Mouse (Mus musculus): ENCODE data around the gene Ube2e3. TPM values are rescaled to one million over a fixed set of nuclear protein-coding genes. Genes with fewer than 3 reads are reported as not detected.

Ube2e3 gene
- total RNA-seq (2017) = 85.5 and 94.6 TPM in 2 replicates

GRCm38 (mm10) chr2:78867726-78868510 is at the start of gene Ube2e3:
TSS of gene Ube2e3 (plus strand) at chr2:78868124.
- ATAC-seq (replicated peaks in 1 of 2; ENCODE audit: insufficient read depth in 1 of 2, low FRiP score in 2 of 2, low TSS enrichment in 1 of 2, low read depth in 1 of 2, poor library complexity in 2 of 2, severe bottlenecking in 2 of 2) = 0 out of 4 replicates have a peak, but pooled peaks of 1 of the 2 experiments have one; percentile 4

GRCm38 (mm10) chr2:78829887-78830286 is 38.0 kb upstream of the Ube2e3 start:
- no peak for ATAC-seq (replicated peaks in 1 of 2; ENCODE audit: insufficient read depth in 1 of 2, low FRiP score in 2 of 2, low TSS enrichment in 1 of 2, low read depth in 1 of 2, poor library complexity in 2 of 2, severe bottlenecking in 2 of 2)

- peak; percentile 98 to 99 for ATAC-seq (replicated peaks in 1 of 2; ENCODE audit: insufficient read depth in 1 of 2, low FRiP score in 2 of 2, low TSS enrichment in 1 of 2, low read depth in 1 of 2, poor library complexity in 2 of 2, severe bottlenecking in 2 of 2)
These were observed 26.3 kb upstream of the Ube2e3 start for GRCm38 (mm10) chr2:78841494-78842224.

DNA sequence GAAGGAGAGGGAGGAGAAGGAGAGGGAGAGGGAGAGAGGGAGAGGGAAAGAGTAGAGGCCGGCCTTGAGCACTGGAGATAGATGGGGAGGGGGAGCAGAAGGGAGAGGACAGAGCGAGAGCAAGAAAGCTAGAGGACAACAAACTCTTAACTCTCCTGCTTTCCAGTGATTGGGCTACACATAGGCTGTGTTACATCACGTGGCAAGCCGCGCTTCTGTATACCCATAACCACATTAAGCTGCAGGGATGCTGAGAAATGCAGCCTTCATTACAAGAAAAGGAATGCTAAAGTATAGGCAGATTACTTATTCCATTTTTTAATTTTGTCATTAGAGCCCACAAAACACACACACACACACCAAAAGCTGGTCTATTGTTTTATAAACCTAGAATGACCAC is 23.6 kb upstream of the Ube2e3 start:
- ATAC-seq (replicated peaks in 1 of 2; ENCODE audit: insufficient read depth in 1 of 2, low FRiP score in 2 of 2, low TSS enrichment in 1 of 2, low read depth in 1 of 2, poor library complexity in 2 of 2, severe bottlenecking in 2 of 2) = no peak

DNA sequence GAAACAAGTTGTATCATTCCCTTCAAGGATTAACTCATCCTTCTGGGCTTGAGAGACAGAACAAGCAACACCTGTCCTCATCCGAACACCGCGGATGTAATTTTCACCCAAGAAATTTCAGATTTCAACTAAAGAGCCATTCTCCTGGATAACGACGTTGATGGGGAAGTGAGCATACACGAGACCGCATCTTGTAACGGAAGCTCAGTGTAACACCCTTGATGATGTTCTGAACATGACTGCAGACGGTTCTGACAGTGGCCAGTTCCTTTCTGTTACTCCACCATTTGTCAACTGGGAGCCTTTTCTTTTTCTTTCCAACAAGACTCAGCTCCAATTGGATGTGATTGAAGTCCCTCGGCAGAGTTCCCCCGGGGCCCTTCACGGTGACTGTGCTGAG is 22.6 kb upstream of the Ube2e3 start:
- ATAC-seq (replicated peaks in 1 of 2; ENCODE audit: insufficient read depth in 1 of 2, low FRiP score in 2 of 2, low TSS enrichment in 1 of 2, low read depth in 1 of 2, poor library complexity in 2 of 2, severe bottlenecking in 2 of 2) = no peak

- no peak for ATAC-seq (replicated peaks in 1 of 2; ENCODE audit: insufficient read depth in 1 of 2, low FRiP score in 2 of 2, low TSS enrichment in 1 of 2, low read depth in 1 of 2, poor library complexity in 2 of 2, severe bottlenecking in 2 of 2)
These were observed 22.2 kb upstream of the Ube2e3 start for GRCm38 (mm10) chr2:78845717-78846116.

- ATAC-seq (replicated peaks in 1 of 2; ENCODE audit: insufficient read depth in 1 of 2, low FRiP score in 2 of 2, low TSS enrichment in 1 of 2, low read depth in 1 of 2, poor library complexity in 2 of 2, severe bottlenecking in 2 of 2) = no peak
These were observed 13.6 kb upstream of the Ube2e3 start for GRCm38 (mm10) chr2:78854315-78854714.

DNA sequence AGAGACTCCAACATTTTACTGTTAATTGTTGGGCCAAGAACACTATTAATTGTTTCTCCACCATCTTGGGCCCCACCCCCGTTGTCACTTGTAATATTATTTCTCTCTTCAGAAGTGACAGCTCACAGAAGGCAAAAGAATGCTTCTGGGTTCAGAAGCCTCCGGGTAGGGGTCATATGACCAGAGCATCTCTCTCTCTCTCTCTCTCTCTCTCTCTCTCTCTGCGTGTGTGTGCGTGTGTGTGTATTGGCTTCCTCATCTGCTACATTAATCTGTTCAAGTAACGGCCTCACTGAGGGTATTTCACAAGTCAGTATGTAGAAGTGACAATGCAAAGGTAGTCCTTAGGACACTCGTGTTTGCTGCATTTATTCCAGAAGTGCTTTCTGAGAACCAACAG is 9.3 kb upstream of the Ube2e3 start:
- no peak for ATAC-seq (replicated peaks in 1 of 2; ENCODE audit: insufficient read depth in 1 of 2, low FRiP score in 2 of 2, low TSS enrichment in 1 of 2, low read depth in 1 of 2, poor library complexity in 2 of 2, severe bottlenecking in 2 of 2)

GRCm38 (mm10) chr2:78859266-78860087 is 8.4 kb upstream of the Ube2e3 start:
- no peak; a peak in 1 of 4 replicates for ATAC-seq (replicated peaks in 1 of 2; ENCODE audit: insufficient read depth in 1 of 2, low FRiP score in 2 of 2, low TSS enrichment in 1 of 2, low read depth in 1 of 2, poor library complexity in 2 of 2, severe bottlenecking in 2 of 2)

- peak; percentile 89 to 91 for ATAC-seq (replicated peaks in 1 of 2; ENCODE audit: insufficient read depth in 1 of 2, low FRiP score in 2 of 2, low TSS enrichment in 1 of 2, low read depth in 1 of 2, poor library complexity in 2 of 2, severe bottlenecking in 2 of 2)
These were observed 7.9 kb upstream of the Ube2e3 start for GRCm38 (mm10) chr2:78860088-78860372.

DNA sequence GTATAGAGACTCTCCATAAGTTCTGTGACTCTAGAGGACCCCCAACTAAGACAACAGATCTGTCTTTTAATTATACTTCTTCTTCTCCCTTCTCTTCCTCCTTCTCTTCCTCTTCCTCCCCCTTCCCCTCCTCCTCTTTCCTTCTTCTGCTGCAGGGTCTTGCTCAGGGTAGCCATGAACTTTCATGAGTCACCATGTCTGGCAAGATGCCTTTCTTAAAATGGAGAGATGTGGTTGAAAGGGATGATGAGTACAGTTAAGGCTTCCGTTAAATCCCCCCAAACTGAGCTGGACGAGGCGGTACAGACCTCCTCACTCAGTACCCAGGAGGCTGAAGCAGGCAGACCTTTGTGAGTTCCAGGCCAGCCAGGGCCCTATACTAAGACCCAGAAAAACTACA is 3.8 kb upstream of the Ube2e3 start:
- ATAC-seq (replicated peaks in 1 of 2; ENCODE audit: insufficient read depth in 1 of 2, low FRiP score in 2 of 2, low TSS enrichment in 1 of 2, low read depth in 1 of 2, poor library complexity in 2 of 2, severe bottlenecking in 2 of 2) = no peak

- no peak for ATAC-seq (replicated peaks in 1 of 2; ENCODE audit: insufficient read depth in 1 of 2, low FRiP score in 2 of 2, low TSS enrichment in 1 of 2, low read depth in 1 of 2, poor library complexity in 2 of 2, severe bottlenecking in 2 of 2)
These were observed 3.1 kb upstream of the Ube2e3 start for GRCm38 (mm10) chr2:78864866-78865265.

DNA sequence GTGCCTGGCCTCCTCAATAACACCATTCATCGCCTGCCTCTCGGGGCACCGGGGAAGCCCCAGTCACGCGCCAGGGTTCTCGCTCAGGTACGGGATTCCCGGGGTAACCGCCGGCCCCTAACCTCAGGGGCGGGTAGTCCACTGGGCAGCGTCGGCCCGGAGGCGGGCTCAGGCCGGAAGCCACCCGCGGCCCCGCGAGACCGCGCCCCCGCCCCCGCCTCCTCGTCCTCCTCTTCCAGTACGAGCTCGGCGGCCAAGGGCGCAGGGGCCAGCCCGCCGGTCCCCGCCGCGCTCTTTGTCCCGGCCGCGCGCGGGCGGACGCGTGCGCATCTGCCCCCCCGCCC is 559 bp downstream of the Ube2e3 start:
- ATAC-seq (replicated peaks in 1 of 2; ENCODE audit: insufficient read depth in 1 of 2, low FRiP score in 2 of 2, low TSS enrichment in 1 of 2, low read depth in 1 of 2, poor library complexity in 2 of 2, severe bottlenecking in 2 of 2) = peak; percentile 73 to 82

DNA sequence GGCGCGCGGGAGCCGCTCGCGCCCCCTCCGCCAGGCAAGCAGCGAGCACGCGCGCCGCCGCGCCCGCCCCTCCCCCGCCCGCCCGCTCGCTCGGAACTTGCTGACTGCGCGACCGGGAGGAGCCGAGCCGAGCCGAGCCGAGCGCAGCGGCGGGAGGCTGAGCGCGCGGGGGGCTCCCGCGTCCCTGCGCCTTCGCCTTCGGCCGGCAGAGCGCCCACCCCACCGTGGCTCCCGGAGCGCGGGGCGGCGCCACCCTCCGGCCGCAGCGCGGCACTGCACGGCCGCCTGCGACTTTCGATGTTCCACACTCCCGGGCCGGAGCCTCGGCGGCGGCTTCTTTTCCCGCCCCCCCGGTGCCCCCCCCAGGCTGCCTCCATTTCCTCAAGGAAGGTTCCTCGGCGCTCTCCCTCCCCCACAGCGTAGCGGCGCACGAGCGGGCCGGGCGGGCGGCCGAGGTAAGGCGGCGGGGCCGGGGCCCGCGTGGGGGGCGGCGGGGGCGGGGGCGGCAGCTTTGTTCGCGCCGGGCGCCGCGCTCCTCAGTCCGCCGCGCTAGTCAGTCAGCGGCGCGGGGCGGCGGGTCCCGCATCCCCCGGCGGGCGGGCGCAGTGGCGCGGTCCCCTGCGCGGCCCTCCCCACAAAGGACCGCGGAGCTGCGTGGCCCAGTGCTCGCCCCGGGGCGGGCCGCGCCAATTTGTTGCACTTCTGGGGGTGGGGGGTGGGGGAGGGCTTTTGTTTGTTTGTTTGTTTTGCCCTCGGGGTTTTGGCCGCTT is 1.2 kb downstream of the Ube2e3 start:
- peak; percentile 35 to 49 for ATAC-seq (replicated peaks in 1 of 2; ENCODE audit: insufficient read depth in 1 of 2, low FRiP score in 2 of 2, low TSS enrichment in 1 of 2, low read depth in 1 of 2, poor library complexity in 2 of 2, severe bottlenecking in 2 of 2)

DNA sequence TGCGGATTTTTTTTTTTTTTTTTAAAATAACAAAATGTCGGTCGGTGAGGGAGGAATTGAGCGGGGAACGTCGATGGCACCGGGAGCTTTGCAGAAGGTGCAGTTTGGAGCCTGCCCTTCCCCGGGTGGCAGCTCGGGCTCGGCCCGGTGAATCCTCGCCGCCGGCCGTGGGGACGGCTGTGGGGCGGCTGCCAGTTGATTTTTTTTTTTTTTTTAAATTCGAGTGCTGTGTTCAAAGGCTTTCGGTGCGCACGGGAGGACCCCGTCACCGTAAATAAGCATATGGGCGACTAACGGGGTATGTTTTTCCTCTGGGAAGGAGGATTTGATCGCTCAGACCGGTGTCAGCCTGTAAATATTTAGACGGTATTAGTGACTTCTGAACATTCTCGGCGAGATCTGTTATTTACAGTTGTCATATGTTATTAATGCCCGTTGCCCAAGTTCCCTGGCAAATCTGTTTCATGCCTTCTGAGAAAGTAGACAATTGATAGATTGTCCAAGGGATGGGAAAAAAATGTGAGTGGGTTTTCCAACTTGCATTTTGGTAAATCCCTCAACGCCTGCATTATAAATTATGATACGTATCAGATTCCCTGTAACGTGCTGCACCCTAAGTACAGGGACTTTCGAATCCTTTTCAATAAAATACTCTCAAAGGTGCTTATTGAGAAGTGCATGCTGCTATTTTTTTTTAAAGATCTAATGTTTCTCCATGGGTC is 2.0 kb downstream of the Ube2e3 start:
- ATAC-seq (replicated peaks in 1 of 2; ENCODE audit: insufficient read depth in 1 of 2, low FRiP score in 2 of 2, low TSS enrichment in 1 of 2, low read depth in 1 of 2, poor library complexity in 2 of 2, severe bottlenecking in 2 of 2) = no peak; a peak in 1 of 4 replicates

- ATAC-seq (replicated peaks in 1 of 2; ENCODE audit: insufficient read depth in 1 of 2, low FRiP score in 2 of 2, low TSS enrichment in 1 of 2, low read depth in 1 of 2, poor library complexity in 2 of 2, severe bottlenecking in 2 of 2) = 0 out of 4 replicates have a peak, but pooled peaks have one; percentile 2 to 6
These were observed 2.6 kb downstream of the Ube2e3 start for GRCm38 (mm10) chr2:78870443-78871025.

All from hematopoietic stem cell, adult 5-6 weeks (primary cell).